Mouse (Mus musculus): Measurements from ENCODE around the gene Paip2b.

- TF ChIP-seq USF1 (IDR thresholded peaks at IDR 0.05; ENCODE audit: low read depth) (no peak), POLR2A (IDR thresholded peaks at IDR 0.05; ENCODE audit: insufficient read length, low read depth) (no peak), MAX (IDR thresholded peaks at IDR 0.05; ENCODE audit: low read depth) (no peak), CEBPB (IDR thresholded peaks at IDR 0.05; ENCODE audit: insufficient read depth, poor library complexity, severe bottlenecking) (no peak), TCF12 (IDR thresholded peaks at IDR 0.05; ENCODE audit: insufficient read depth, poor library complexity, severe bottlenecking) (no peak), E2F4 (IDR thresholded peaks at IDR 0.05; ENCODE audit: insufficient read depth) (no peak)
Measured at GRCm38 (mm10) chr6:83840086-83840485, 8.5 kb upstream of the Paip2b start.

Data from myocyte (in vitro differentiated cells).